Mouse (Mus musculus) liver, embryonic 13.5 days (tissue): ENCODE results near the gene 1190007I07Rik. TPM values are rescaled to one million over a fixed set of nuclear protein-coding genes. Genes with fewer than 3 reads are reported as not detected.
"Not testable (repeated sequence)": the region's sequence is repeated elsewhere in the genome, so short reads cannot be mapped to it uniquely, and the experiment has no call there.

Source experiments
- ATAC-seq: fragments of 200-750 bp; cut with Nextera tagmentation; 2 replicates; pipeline ENCODE4 v1.8.0; 2017; ENCODE audit warnings: low read depth, mild to moderate bottlenecking, moderate number of reproducible peaks, moderate library complexity
- DNase-seq: peaks from one replicate; pipeline ENCODE4 v3.0.0; 2022
- H3K27ac ChIP-seq: fragments of 300-500 bp; sonication (generic); 2 replicates; pipeline ENCODE4 v1.5.1; 2015; ENCODE audit warnings: moderate library complexity, mild to moderate bottlenecking, inconsistent platforms
- H3K27me3 ChIP-seq: fragments of 300-500 bp; sonication (generic); 2 replicates; pipeline ENCODE4 v1.6.1; 2015; ENCODE audit warnings: mild to moderate bottlenecking, inconsistent platforms
- H3K36me3 ChIP-seq: fragments of 300-500 bp; sonication (generic); 2 replicates; pipeline ENCODE4 v1.6.1; 2015; ENCODE audit warnings: mild to moderate bottlenecking, inconsistent platforms
- H3K4me1 ChIP-seq: fragments of 300-500 bp; sonication (generic); replicated peaks from 2 replicates; pipeline ENCODE4 v1.6.1; 2015; ENCODE audit warnings: inconsistent platforms
- H3K4me2 ChIP-seq: fragments of 300-500 bp; sonication (generic); 2 replicates; pipeline ENCODE4 v1.6.1; 2015; ENCODE audit warnings: inconsistent platforms, mild to moderate bottlenecking, moderate library complexity
- H3K4me3 ChIP-seq: fragments of 300-500 bp; sonication (generic); replicated peaks from 2 replicates; pipeline ENCODE4 v1.5.1; 2015; ENCODE audit warnings: mild to moderate bottlenecking, inconsistent platforms
- H3K9ac ChIP-seq: fragments of 300-500 bp; sonication (generic); 2 replicates; pipeline ENCODE4 v1.6.1; 2015; ENCODE audit warnings: mild to moderate bottlenecking, inconsistent platforms
- H3K9me3 ChIP-seq: fragments of 300-500 bp; sonication (generic); replicated peaks from 2 replicates; pipeline ENCODE4 v1.6.1; 2016; ENCODE audit warnings: inconsistent platforms
- WGBS: fragments of 180-500 bp; shearing (Covaris S2); methylation state at CpG from one replicate; pipeline ENCODE4 v1.1.7; 2015; ENCODE audit not compliant: insufficient replicate concordance; 5-methylcytosine and 5-hydroxymethylcytosine counted together
- polyA plus RNA-seq: library from polyadenylated mRNA; unstranded; fragments of >200 nt; fragmentation: Nextera tagmentation; extraction: Ambion mirVana; gene quantifications from 2 replicates; pipeline ENCODE4 v1.2.1, GENCODE M21; 2015

Gene 1190007I07Rik
- polyA plus RNA-seq, 1 experiment from 2014 or later, result 47.5 TPM

- Histone ChIP-seq H3K4me2 (no peak overlapping the region), H3K36me3 (peaks cover 72% of the 10 kb centered on the region)
Measured at GRCm38 (mm10) chr10:82646083-82646482, 23.1 kb upstream of the 1190007I07Rik start.

GRCm38 (mm10) chr10:82641481-82641880, 18.5 kb upstream of the 1190007I07Rik start:
- Histone ChIP-seq H3K4me3 (no peak overlapping the region), H3K4me1 (no peaks in the 10 kb centered on the region), H3K9me3 (no peaks in the 10 kb centered on the region), H3K27ac (no peak overlapping the region), H3K36me3 (peaks cover 92% of the 10 kb centered on the region), H3K27me3 (no peaks in the 10 kb centered on the region), H3K9ac (no peak overlapping the region), H3K4me2 (no peak overlapping the region)
- DNase-seq (no peak), ATAC-seq (no peak)
- 91% methylated on average over 9 of the region's 9 CpGs for WGBS

More at GRCm38 (mm10) chr10:82646083-82646482, 23.1 kb upstream of the 1190007I07Rik start:
- Histone ChIP-seq H3K27me3 (no peaks in the 10 kb centered on the region), H3K4me1 (no peaks in the 10 kb centered on the region), H3K9ac (no peak overlapping the region), H3K4me3 (no peak overlapping the region), H3K27ac (no peak overlapping the region), H3K9me3 (no peaks in the 10 kb centered on the region)
- ATAC-seq, result no peak
- DNase-seq, result no peak
- 89% methylated on average over 8 of the region's 8 CpGs for WGBS

GRCm38 (mm10) chr10:82639032-82639698, 16.1 kb upstream of the 1190007I07Rik start:
- 88% methylated on average over 8 of the region's 8 CpGs for whole genome bisulfite sequencing
- H3K9ac ChIP-seq, result no peak overlapping the region
- H3K27ac ChIP-seq, result no peak overlapping the region
- H3K4me2 ChIP-seq, result no peak overlapping the region
- DNase-seq (no peak), ATAC-seq (no peak)
- H3K9me3 ChIP-seq, result no peaks in the 10 kb centered on the region
- no peak overlapping the region for H3K4me3 ChIP-seq
- no peaks in the 10 kb centered on the region for H3K4me1 ChIP-seq
- peaks cover 86% of the 10 kb centered on the region for H3K36me3 ChIP-seq
- H3K27me3 ChIP-seq, result no peaks in the 10 kb centered on the region

- Histone ChIP-seq H3K4me2 (no peak overlapping the region), H3K36me3 (peaks cover 80% of the 10 kb centered on the region), H3K4me3 (no peak overlapping the region), H3K9ac (no peak overlapping the region), H3K9me3 (no peaks in the 10 kb centered on the region), H3K4me1 (peaks cover 5% of the 10 kb centered on the region), H3K27me3 (no peaks in the 10 kb centered on the region), H3K27ac (no peak overlapping the region)
- DNase-seq (no peak), ATAC-seq (no peak)
- WGBS, result 72% methylated on average over 3 of the region's 3 CpGs
Measured at GRCm38 (mm10) chr10:82636321-82636720, 13.3 kb upstream of the 1190007I07Rik start.

- Histone ChIP-seq H3K27me3 (no peaks in the 10 kb centered on the region), H3K4me1 (peaks cover 16% of the 10 kb centered on the region), H3K9ac (no peak overlapping the region), H3K36me3 (peaks cover 60% of the 10 kb centered on the region), H3K27ac (no peak overlapping the region), H3K4me3 (no peak overlapping the region), H3K9me3 (no peaks in the 10 kb centered on the region), H3K4me2 (no peak overlapping the region)
- DNase-seq (no peak), ATAC-seq (no peak)
- 89% methylated on average over 7 of the region's 7 CpGs for WGBS
Measured at GRCm38 (mm10) chr10:82634348-82634747, 11.3 kb upstream of the 1190007I07Rik start.

- 92% methylated on average over 12 of the region's 12 CpGs for WGBS
- H3K27ac ChIP-seq, result no peak overlapping the region
- H3K4me1 ChIP-seq, result peaks cover 25% of the 10 kb centered on the region
- peaks cover 46% of the 10 kb centered on the region for H3K36me3 ChIP-seq
- no peak overlapping the region for H3K4me2 ChIP-seq
- ATAC-seq (no peak), DNase-seq (no peak)
- no peaks in the 10 kb centered on the region for H3K27me3 ChIP-seq
- H3K9me3 ChIP-seq, result no peaks in the 10 kb centered on the region
- H3K9ac ChIP-seq, result no peak overlapping the region
- no peak overlapping the region for H3K4me3 ChIP-seq
Measured at GRCm38 (mm10) chr10:82632496-82633280, 9.7 kb upstream of the 1190007I07Rik start.

- Histone ChIP-seq H3K9ac (peak overlapping the region; percentile 85; the same call in 1 of the 2 replicates), H3K36me3 (peaks cover 34% of the 10 kb centered on the region), H3K27ac (no peak overlapping the region), H3K4me1 (peaks cover 25% of the 10 kb centered on the region), H3K9me3 (no peaks in the 10 kb centered on the region), H3K4me3 (peak overlapping the region; percentile 82), H3K4me2 (peak overlapping the region; percentile 86), H3K27me3 (no peaks in the 10 kb centered on the region)
- WGBS, result 81% methylated on average over 7 of the region's 7 CpGs
- no peak for DNase-seq
- no peak for ATAC-seq
Measured at GRCm38 (mm10) chr10:82631133-82631532, 8.1 kb upstream of the 1190007I07Rik start.

GRCm38 (mm10) chr10:82630497-82630896, 7.5 kb upstream of the 1190007I07Rik start:
- Histone ChIP-seq H3K9me3 (no peaks in the 10 kb centered on the region), H3K9ac (peak overlapping the region; percentile 85), H3K4me3 (peak overlapping the region; percentile 82), H3K36me3 (peaks cover 32% of the 10 kb centered on the region), H3K27ac (peak overlapping the region; percentile 76; the same call in 1 of the 2 replicates), H3K4me2 (peak overlapping the region; percentile 86), H3K4me1 (peaks cover 25% of the 10 kb centered on the region), H3K27me3 (no peaks in the 10 kb centered on the region)
- DNase-seq, result peak; percentile 15
- WGBS, result 12% methylated on average over 7 of the region's 7 CpGs
- ATAC-seq, result no peak

- H3K4me1 ChIP-seq, result peaks cover 25% of the 10 kb centered on the region
- WGBS, result under 1% methylated on average over 71 of the region's 78 CpGs
- peak within 1 kb of the TSS; percentile 85 for H3K9ac ChIP-seq
- H3K27ac ChIP-seq, result peak within 1 kb of the TSS; percentile 81
- peak within 1 kb of the TSS; percentile 82 for H3K4me3 ChIP-seq
- H3K9me3 ChIP-seq, H3K27me3 ChIP-seq: not testable (repeated sequence)
- peak; percentile 96 for ATAC-seq
- H3K4me2 ChIP-seq, result peak within 1 kb of the TSS; percentile 95
- DNase-seq, result peak; percentile 85
- H3K36me3 ChIP-seq, result peaks cover 25% of the 10 kb centered on the region
Measured at GRCm38 (mm10) chr10:82629586-82630255, 6.7 kb upstream of the 1190007I07Rik start, which contains the start of gene Tdg. Tdg (plus strand) TSS chr10:82629828.

GRCm38 (mm10) chr10:82629111-82629585, 6.1 kb upstream of the 1190007I07Rik start:
- Histone ChIP-seq H3K4me3 (peak overlapping the region; percentile 82), H3K27ac (peak overlapping the region; percentile 81), H3K36me3 (peaks cover 21% of the 10 kb centered on the region), H3K4me2 (peak overlapping the region; percentile 95), H3K9ac (peak overlapping the region; percentile 85), H3K27me3 (no peaks in the 10 kb centered on the region), H3K9me3 (no peaks in the 10 kb centered on the region), H3K4me1 (peaks cover 30% of the 10 kb centered on the region)
- DNase-seq, result no peak
- ATAC-seq, result peak; percentile 24
- 7% methylated on average over 11 of the region's 11 CpGs for WGBS

GRCm38 (mm10) chr10:82623553-82623932, 515 bp upstream of the 1190007I07Rik start:
- peaks cover 18% of the 10 kb centered on the region for H3K4me1 ChIP-seq
- H3K9me3 ChIP-seq, H3K36me3 ChIP-seq, H3K27me3 ChIP-seq, DNase-seq: not testable (repeated sequence)
- H3K4me2 ChIP-seq, result peak overlapping the region; percentile 72
- peak; percentile 5; the same call in 1 of the 2 replicates for ATAC-seq
- H3K9ac ChIP-seq, result peak overlapping the region; percentile 79
- 2% methylated on average over 2 of the region's 2 CpGs for WGBS
- H3K27ac ChIP-seq, result peak overlapping the region; percentile 68
- peak overlapping the region; percentile 72 for H3K4me3 ChIP-seq
